Mouse (Mus musculus) layer of hippocampus, adult 8-10 months (tissue): ENCODE data around the gene Rreb1. TPM values are rescaled to one million over a fixed set of nuclear protein-coding genes. Genes with fewer than 3 reads are reported as not detected.

Experiments used
- DNase-seq, 2 experiments: peaks; one replicate each; pipeline ENCODE4 v3.0.0; 2022; ENCODE audit warnings: low spot score in 2 of 2
- total RNA-seq, 4 experiments: library from RNA; stranded (reverse); gene quantifications; 2 replicates each; pipeline ENCODE4 v1.2.4; 2022

The Rreb1 gene
- total RNA-seq, 4 experiments from 2014 or later, result 70.8 to 99.4 (median 89.0) TPM

DNA sequence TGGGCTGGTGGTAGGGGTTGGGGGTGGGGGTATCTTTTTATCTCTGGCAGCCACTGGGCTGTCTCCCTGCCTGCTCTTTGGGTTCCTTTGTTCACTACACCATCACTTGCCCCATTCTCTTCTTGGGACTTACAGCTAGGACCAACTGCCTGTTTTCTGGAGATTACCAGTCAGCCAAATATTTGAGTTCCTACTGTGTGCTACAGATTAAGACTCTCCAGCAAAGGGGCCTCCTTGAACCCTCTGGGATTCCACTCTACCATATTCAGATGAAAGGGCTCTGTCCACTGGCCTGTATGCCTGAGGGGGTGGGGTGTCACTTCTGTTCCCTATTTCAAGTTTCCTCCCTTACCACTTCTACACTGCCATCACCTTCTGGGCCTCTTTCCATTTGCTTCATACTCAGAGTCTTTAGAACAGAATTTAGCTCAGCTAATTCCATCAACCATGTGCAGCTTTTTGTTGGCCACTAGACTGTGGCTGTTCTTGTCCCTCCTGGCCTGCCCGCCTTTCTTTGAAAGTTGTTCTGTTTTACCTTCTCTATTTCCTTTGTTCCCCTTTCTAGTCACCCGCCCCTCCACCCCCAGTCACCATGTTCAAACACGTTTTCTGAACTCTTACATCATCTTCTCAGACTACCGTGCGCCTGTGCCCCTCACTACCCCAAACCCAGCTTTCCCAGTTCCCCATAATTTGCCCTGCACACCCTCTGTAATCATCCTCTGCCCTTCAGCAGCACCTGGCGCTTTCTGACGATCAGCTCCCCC, 95.1 kb downstream of the Rreb1 start:
- no peak for DNase-seq

DNA sequence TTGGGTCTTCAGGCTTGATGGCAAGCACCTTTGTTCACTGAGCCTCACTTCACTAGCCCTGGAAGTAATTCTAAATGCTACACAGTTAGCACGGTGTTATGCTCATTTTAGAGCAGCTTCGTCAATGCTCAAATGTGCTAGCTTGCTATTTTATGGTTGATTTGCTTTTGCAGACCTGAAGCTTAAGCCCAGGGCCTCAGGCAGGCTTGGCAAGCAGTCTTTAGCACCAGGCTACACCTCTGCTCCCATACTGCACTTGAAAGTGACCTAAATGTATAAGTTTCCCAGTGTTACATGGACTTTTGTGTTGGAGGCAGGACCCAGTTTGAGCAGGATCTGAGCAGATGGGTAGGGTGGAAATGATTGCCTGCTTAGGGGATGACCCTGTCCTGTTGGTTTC, 97.7 kb downstream of the Rreb1 start:
- DNase-seq, result no peak

DNA sequence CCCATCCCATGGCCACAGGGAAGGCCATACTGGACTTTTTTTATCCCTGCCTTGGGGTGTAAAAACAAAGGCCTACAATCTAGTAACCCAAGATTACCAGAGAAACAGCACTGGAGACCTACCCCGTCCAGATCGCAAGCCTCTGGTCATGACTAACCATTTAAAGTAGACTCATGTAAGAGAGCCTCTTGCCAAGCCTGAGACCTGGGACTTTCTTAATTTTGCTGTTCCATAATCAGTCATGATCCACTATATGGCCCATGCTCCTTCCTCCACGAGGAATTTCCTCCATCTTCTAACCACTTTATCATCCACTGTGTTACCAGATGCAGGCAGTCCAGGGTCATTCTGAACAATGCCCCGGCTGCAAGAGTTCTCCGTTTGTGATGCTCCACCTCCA, 98.2 kb downstream of the Rreb1 start:
- DNase-seq, result no peak

DNA sequence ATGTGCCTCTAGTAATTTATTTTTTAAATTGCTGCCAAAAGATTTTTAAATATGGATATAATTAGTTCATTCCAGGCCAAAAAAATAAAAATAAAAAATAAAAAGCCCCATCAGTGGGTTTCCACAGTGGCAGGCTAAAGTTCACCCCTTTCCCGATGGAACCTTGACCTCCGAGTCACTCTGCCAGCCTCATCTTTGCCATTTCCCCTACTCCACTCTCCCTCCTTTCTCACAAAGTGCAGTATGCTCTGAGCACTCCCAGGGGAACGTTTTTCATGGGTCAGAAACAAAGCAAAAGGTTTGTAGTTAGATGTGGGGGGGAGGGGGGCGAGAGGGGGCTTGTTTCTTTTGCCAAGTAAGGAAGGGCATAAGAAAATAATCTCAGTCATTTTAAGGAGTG, 98.6 kb downstream of the Rreb1 start:
- no peak for DNase-seq

DNA sequence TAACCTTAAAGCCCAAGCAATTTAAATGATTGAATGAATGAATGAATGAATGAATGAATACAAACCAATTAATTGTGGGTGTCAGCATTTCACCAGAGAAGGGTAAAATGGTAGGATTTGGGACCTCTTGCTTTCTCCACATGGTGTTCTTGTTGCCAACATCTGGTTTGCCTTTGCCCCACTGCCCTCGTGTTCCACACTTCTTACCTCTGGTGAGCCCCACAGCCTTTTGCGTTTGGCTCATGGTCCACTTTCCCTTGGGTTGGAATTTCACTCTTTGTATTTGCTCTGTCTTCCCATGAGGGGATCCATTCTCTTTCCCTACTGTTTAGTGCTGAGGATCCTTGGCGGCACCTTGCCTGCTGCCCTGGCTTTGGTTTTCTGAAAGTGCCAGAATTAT, 99.0 kb downstream of the Rreb1 start:
- no peak for DNase-seq

DNA sequence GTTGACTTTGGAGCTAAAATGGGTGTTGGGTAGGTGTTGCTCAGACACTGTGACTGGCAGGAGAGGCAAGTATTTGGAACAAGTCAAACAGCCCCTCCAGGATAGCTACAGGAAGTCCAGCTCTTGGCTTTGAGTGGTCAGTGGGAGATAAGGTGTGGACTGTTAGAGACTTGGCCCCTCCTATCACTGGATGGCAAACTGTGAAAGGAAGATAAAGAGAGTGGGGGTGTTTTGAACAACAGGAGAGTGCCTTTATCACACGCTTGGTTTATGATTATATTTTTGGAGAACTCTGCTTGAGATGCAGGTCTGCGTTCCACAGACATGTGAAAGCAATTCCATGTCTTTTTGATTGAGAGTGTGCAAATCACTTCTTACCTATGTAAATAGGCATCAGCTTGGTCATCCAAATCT, 100.7 kb downstream of the Rreb1 start:
- DNase-seq, result no peak

DNA sequence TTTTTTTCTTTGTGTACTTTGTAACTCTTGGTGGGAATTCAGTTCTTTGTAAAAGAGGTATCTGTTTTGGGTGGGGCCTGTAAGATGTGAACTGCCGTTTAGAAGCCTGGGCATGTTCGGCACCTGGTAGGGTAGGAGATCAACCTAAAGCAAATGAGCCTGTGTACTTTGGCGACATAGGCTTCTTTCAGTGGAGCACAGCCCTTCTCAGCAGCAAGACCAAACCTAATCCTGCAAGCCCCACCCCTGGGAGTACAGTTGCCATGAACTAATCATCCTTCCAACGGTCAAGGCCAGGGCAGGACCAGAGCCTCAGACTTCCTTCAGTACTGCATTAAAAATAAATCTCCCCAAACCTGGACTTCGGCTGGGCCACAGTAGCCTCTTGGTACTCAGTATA, 101.4 kb downstream of the Rreb1 start:
- DNase-seq, result no peak

DNA sequence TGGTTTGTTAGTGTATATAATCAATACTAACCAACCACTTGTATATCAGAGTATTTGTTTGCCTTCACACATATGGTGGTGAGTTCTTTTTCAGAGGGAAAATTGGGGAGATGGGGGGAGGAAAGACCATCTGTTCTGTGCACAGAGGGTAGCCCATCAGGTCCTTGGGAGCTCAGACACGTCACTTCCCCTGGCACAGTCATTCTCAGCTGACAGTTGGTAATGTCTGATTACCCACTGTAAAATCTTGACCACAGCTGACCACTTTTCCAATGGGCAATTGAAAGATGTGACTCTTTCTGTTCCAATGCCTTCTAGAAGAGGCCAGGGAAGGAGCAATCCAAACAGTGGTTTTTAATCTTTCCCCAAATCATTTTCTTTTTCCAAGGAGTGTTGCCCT, 101.8 kb downstream of the Rreb1 start:
- no peak for DNase-seq

DNA sequence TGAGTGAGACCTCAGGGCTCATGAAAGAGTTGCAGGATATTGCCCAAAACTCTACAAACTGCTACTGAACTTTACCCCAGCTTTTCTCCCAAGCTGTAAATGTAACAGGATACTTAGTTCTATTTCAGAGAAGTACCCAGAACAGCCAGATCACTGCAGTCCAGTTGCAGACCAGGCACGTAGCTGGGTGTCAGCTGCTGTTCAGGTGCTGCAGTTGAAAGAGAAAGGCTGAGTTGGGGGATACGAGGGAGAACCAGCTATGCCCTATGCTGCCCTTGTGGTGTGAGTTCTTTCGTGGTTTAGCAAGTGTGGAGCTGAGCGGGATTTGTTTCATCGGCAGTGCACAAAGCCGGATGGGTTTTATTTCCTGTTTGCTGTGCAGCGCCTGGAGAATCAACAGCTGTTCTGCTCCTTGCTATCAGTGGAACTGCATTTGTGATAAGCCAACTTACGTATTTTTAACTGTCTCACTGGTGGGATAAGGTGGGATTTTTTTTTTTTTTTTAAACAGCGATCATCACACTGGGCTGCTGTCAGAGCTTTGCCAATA, 102.5 kb downstream of the Rreb1 start:
- no peak for DNase-seq

DNA sequence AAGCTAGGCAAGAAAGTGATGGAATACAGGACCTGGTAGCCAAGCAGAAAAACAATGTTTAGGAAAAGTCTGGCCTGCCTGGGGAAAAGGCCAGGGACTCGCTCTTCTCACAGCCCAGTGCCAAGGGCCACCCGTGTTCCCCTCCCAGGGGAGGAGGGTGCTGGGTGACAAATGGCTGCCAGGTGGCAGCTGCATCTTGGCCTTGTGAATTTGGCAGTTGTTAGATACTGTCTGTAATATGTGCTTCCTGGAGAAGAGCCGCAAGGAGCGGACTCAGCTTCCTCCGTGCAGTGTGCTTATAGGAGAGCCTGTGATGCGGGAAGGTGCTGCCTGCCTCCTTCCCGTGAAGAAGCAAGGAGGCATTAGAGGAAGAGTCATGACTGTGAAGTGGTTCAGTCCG, 104.3 kb downstream of the Rreb1 start:
- DNase-seq, result no peak

DNA sequence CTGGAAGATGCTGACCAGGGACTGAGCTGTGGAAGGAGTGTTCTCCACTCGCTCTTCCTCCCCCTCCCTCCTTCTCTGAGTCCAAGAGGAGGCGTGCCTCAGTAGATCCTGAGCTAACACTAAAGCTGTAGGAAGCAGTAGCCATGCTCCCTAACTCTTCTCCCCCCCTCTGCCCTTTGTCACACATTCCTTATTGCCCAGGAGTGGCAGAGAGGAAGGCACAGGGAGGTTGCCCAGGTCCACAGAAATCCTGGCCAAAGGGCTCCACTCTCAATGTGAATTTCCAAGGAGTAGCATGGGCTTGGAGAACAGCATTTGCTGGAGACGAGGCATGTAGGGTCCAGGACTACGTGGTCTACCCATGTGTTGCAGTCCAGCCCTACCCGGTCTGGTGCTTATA, 104.8 kb downstream of the Rreb1 start:
- no peak for DNase-seq

DNA sequence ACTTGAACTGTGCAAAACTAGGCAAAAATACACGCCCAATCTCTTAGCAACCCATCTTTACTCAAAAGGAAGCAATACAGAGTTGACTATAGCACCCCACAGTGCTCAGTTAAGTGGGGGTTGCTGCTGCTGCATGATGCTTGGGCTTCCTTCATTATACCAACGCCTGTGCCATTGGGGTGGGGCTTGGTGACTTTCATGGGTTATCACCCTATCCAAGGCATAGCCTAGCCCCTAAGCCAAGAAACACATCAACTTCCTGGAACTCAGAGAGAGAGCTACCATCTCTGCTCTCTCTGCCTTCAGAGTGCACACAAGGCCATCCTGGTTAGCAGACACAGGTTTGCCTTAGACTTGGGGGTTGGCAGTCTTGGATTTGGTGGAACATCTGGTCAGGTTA, 107.2 kb downstream of the Rreb1 start:
- no peak for DNase-seq

DNA sequence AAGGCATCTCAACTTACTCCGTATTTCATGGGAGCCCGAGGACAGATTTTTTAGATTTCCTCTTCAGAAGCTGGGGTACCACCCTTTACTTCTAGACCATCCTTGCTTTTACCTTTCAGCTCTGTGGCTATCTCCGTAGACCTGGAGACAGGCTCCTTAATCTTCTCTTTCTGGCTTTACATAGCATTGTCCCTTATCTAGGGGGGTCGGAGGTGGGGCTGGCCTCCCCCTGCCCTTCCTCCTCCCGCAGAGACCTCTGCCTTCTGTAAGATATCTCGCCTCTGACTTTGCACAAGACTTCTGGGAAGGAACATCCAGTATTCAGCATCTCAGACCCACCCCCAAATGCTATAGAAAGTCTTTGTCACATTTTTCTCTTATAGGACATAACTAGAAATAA, 107.8 kb downstream of the Rreb1 start:
- no peak for DNase-seq

DNA sequence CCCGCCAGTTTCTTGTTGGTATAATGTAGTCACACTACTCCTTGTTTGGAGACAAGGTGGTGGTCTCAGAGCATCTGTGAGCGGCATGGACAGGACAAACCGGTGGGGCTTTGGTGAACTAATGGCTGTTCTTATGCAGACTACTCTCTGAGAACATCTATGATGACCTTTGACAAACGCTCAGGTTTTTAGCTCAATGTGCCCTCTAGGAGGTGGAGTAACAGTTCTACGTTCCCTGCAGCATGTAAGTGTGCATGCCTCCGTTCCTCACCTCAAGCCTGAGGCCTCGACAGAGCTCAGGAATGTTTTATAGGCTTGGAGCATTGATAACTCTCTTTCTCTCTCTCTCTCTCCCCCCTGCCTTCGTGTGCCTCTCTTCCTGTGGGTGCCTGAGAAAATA, 116.6 kb downstream of the Rreb1 start:
- no peak for DNase-seq

DNA sequence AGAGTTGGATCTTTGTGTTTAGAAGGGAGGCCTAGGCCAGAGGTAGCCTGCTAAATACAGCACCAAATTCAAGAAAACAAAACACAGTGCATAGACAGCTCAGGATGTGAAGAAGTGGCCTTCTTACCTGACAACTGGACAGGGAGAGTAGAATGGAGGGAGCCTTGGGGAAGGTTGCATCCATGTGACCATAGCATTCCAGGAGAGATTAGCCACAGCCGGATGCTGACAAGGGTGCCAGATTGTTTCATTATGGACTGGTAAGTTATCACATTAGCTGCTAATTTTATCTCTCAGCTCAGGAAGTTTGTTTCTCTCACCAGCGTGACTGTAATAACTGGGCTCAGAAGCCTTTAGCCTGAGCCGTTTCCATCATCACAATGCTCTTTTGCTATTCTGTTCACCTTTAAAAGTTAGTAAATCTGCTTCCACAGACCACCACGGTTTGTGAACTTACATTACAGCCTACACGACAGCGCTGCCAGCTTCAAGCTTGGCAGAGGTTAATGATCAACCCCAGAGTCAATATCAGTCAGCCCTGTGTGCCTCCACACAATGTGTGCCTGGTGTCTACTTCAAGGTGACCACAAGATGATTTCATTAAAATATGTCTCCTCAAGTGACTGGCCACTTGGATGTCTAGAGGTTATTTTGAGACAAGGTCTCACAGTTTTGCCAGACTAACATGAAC, 117.5 kb downstream of the Rreb1 start:
- DNase-seq, result no peak

DNA sequence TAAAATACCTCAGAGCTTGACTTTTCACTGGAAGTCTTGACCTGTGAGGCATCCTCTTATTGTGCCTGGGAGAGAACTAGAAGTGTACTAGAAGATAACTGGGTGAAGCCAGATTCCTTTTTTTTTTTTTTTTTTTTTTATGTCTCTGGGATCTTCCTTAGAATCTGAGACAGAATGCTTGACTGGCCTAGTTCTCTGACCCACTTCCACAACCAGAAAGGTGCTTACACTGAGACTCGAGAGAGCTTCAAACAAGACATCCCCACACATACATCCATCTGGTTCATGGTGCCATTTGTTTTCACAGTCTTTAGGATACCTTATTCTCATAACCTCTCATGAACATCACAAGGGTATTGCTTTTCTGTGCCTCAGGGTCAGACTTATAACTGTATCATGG, 118.2 kb downstream of the Rreb1 start:
- DNase-seq, result no peak

DNA sequence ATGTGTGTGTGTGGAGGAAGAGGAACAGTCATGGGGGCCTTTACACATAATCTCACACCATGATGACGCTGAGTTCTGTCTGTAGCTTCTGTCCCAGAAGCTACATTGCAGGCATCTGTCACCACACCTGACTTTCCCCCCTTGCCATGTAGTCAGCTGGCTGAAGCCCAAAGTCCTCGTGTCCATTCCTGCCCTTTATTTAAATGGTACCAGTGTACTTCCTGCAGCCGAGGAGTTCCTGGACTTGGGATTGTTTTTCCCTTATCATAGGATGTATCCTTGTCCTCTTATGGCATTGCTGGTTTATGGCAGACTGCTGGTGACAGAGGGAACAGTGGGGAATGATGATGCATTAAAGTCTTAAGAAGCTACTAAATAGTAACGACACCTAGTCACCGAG, 120.6 kb downstream of the Rreb1 start:
- no peak for DNase-seq

DNA sequence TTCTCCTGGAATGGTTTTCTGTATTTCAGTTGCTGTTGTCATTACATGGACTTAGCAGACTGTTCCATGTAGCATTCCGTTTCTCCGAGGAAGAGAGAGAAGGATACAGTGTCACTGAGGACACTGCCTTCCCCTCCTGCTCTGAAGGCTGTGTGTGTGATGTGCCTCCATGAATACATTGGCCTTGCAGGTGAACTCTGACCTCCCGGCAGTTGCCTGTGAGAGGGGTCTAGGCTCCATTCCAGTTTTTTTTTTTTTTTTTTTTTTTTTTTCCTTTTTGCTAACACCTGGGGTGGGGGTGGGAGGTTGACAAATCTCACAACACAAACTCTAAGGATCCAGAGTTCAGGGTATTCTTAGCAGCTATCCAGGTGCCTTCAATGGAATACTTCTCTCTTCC, 124.8 kb downstream of the Rreb1 start:
- DNase-seq, result no peak

DNA sequence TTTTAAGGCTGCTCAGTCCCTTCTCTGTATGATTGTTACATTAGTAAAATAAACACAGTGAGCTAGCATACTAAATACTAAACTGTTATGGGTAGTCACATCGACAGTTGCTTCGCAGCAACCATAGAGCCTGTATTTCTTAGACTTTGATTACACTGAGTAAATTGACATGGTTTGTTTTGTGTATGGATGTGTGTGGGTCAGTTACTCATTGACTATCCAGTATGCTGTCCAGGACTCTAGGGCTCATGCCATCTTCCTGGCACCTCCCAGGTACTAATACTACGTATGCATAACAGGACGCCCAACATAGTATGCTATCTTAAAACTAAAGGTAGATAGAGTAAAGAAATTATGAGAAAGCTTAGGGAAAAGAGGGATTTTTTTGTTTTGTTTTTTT, 125.3 kb downstream of the Rreb1 start:
- DNase-seq, result no peak

DNA sequence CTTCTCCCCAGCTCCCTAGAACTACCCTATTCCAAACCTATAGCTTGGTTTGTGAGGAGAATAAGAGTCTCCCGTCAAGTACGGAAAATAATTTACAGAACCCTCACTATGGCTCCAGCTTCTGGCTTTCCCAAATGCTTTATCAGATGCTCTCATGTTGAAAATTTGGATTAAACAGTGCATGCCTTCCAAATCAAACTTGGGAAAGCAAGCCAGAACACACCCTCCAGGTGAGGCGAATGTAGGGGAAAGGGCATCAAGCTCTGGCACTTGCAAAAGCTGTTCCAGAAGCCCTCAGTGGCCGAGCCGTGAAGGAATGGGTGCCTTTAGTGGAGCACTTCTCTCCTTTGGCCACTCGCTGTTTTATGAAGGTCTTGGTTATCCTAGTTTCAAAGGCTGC, 126.2 kb downstream of the Rreb1 start:
- no peak for DNase-seq

DNA sequence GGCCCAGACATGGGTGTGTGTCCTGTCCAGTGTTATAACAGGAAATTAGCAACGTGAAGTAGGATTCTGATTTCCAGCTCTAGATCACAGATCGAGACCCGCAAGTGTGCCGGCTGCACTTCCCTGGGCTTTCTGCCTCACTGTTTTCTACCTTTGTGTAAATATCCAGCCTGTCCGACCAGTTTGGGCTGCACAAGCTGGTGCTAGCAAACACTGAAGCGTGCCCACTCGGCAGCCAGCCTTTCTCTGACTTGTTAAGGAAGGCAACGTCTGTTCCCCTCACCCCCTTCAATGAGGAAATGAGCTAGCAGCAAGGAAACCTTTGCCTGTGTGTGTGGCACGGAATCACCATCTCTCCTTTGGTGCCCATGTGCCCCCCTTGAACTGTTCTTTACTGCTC, 129.9 kb downstream of the Rreb1 start:
- DNase-seq, result peak in 1 of 2 experiments; percentile 16

DNA sequence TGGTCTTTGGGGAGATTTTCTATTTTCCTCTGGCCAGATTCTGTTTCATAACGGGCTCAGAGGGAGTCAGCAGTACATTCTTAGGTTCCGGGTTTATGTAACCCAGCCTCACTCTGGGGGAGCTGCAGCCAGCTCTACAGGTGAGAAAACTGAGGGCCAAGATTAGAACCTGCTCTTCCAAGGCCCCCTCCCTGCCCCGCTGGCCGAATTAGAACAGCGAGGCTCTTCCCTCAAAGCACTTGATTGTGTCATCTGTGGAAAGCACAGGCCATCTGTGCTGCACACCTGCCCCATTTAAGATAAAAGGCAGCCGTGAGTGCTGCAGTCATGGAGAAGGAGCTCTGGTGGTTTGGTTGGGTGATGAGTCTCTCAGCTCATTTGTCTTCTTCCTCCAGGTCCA, 130.3 kb downstream of the Rreb1 start:
- DNase-seq, result peak; percentile 15 to 29

DNA sequence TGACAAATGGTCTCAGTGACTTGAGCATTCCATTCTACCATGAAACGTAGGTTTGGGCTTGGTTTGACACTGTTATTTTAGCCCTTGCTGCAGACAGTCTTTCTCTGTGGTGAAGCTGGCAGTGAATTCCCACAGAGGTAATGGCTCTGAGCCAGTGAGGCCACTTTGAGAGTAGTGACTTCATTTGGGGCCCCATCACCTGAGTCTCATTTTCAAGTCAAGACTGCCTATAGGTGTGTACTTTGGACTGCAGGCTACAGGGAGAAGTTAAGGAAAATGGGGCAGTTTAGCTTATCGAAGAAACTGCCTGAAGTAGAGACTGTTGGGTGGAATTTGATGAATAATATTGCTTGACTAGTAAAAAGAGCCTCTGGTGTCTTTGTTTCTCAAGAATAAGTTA, 131.0 kb downstream of the Rreb1 start:
- DNase-seq, result no peak
